Mouse (Mus musculus): ENCODE measurements at regions not wholly inside any gene's neighbourhood (a gene's known extent, or its start where the extent isn't known, plus 50 kb on each side); places are given as distances from the start of the nearest gene placed in this dataset.

DNA sequence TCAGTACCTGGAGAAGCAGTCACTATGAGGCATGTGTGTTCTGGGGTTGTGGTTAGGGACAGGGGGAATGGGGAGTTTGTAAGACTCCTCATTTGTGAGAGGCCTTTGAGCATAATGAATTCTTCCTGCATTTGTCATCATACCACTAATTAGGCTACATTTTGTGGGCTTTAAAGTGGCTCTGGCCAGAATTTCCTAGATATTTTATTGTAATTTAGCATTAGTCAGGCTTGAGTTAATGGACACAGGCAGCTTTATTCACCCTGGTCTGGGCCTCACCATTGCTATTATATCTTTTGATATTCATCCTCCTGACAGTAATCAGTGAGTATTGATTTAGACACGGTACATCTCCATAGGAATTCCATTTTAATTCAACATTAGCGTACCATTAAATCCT lies 151.8 kb upstream of the Ntf3 start:
- TF ChIP-seq EP300 (IDR thresholded peaks at IDR 0.05; ENCODE audit: low read depth), result no peak
- TF ChIP-seq CTCF (IDR thresholded peaks at IDR 0.05; ENCODE audit: low read depth), result no peak

Measured in liver, embryonic 14.5 days (tissue).